Mouse (Mus musculus): ENCODE measurements around the gene Nme1.

GRCm38 (mm10) chr11:93957746-93958145 lies 10.6 kb downstream of the Nme1 start:
- TF ChIP-seq CTCF (IDR thresholded peaks at IDR 0.05; ENCODE audit: borderline replicate concordance, control insufficient read depth, extremely low read depth, insufficient read depth, low read length, poor library complexity) (no peak), POLR2A (IDR thresholded peaks at IDR 0.05; ENCODE audit: control insufficient read depth, extremely low read depth, insufficient read depth, low read length, poor library complexity) (no peak)

Data from thymus, adult 2 months (tissue).